Mouse (Mus musculus) forebrain, postnatal 0 days (tissue): Measurements from ENCODE around the gene Notch4. TPM values are rescaled to one million over a fixed set of nuclear protein-coding genes. Genes with fewer than 3 reads are reported as not detected.

Source experiments
- ATAC-seq: fragments of 200-750 bp; cut with Nextera tagmentation; 2 replicates; pipeline ENCODE4 v1.8.0; 2017; ENCODE audit warnings: mild to moderate bottlenecking, moderate library complexity
- DNase-seq: peaks from one replicate; pipeline ENCODE4 v3.0.0-alpha.2; 2015
- H3K27ac ChIP-seq: fragments of 300-500 bp; sonication (generic); 2 replicates; pipeline ENCODE4 v1.5.1; 2014; ENCODE audit warnings: low read depth, mild to moderate bottlenecking, antibody characterized with exemption, low read length, moderate library complexity, mixed read lengths
- H3K27me3 ChIP-seq: fragments of 300-500 bp; sonication (generic); 2 replicates; pipeline ENCODE4 v1.6.1; 2014; ENCODE audit warnings: mild to moderate bottlenecking, low read length, mixed read lengths; ENCODE audit not compliant: insufficient read depth
- H3K36me3 ChIP-seq: fragments of 300-500 bp; sonication (generic); 2 replicates; pipeline ENCODE4 v1.6.1; 2014; ENCODE audit warnings: mild to moderate bottlenecking, moderate library complexity; ENCODE audit not compliant: insufficient read depth
- H3K4me1 ChIP-seq: fragments of 300-500 bp; sonication (generic); 2 replicates; pipeline ENCODE4 v1.6.1; 2014; ENCODE audit warnings: antibody characterized with exemption; ENCODE audit not compliant: insufficient read depth
- H3K4me2 ChIP-seq: fragments of 300-500 bp; sonication (generic); 2 replicates; pipeline ENCODE4 v1.6.1; 2014; ENCODE audit warnings: low read depth, mild to moderate bottlenecking, moderate library complexity
- H3K4me3 ChIP-seq: fragments of 300-500 bp; sonication (generic); 2 replicates; pipeline ENCODE4 v1.5.1; 2014; ENCODE audit warnings: low read depth, low read length, mixed read lengths
- H3K9ac ChIP-seq: fragments of 300-500 bp; sonication (generic); 2 replicates; pipeline ENCODE4 v1.6.1; 2014; ENCODE audit warnings: mild to moderate bottlenecking
- H3K9me3 ChIP-seq: fragments of 300-500 bp; sonication (generic); 2 replicates; pipeline ENCODE4 v1.6.1; 2016; ENCODE audit warnings: low read length
- CTCF ChIP-seq: sonication (generic); IDR thresholded peaks from 2 replicates; pipeline ENCODE4 v1.5.1; 2016; ENCODE audit warnings: antibody characterized with exemption, control low read depth, low read depth
- WGBS: fragments of 180-500 bp; shearing (Covaris S2); extraction: QIAGEN DNeasy Blood & Tissue Kit; methylation state at CpG from one replicate; pipeline ENCODE4 v1.1.7; 2014; 5-methylcytosine and 5-hydroxymethylcytosine counted together
- polyA plus RNA-seq: library from polyadenylated mRNA; unstranded; fragments of >200 nt; fragmentation: Nextera tagmentation; extraction: Ambion mirVana; gene quantifications from 2 replicates; pipeline ENCODE4 v1.2.1, GENCODE M21; 2015
- total RNA-seq: library from RNA; depleted of rRNA; stranded (reverse); fragments of >200 nt; gene quantifications from 2 replicates; pipeline ENCODE4 v1.2.3, GENCODE M21; 2014

The Notch4 gene
- total and polyA plus RNA-seq, 2 experiments from 2014 or later = 5.5 to 16.0 TPM

GRCm38 (mm10) chr17:34559895-34560294 lies 4.2 kb upstream of the Notch4 start:
- H3K4me3 ChIP-seq = no peak overlapping the region
- no peak overlapping the region for H3K4me2 ChIP-seq
- no peak overlapping the region for H3K27ac ChIP-seq
- DNase-seq (no peak), ATAC-seq (no peak)
- H3K36me3 ChIP-seq = no peaks in the 10 kb centered on the region
- H3K4me1 ChIP-seq = no peaks in the 10 kb centered on the region
- WGBS = 39% methylated on average over 15 of the region's 15 CpGs
- no peak for TF ChIP-seq CTCF
- H3K27me3 ChIP-seq = no peaks in the 10 kb centered on the region
- H3K9me3 ChIP-seq = no peaks in the 10 kb centered on the region
- no peak overlapping the region for H3K9ac ChIP-seq

- 92% methylated on average over 6 of the region's 6 CpGs for WGBS
- H3K27ac ChIP-seq = no peak overlapping the region
- no peaks in the 10 kb centered on the region for H3K4me1 ChIP-seq
- H3K27me3 ChIP-seq = no peaks in the 10 kb centered on the region
- H3K9ac ChIP-seq = no peak overlapping the region
- no peak overlapping the region for H3K4me3 ChIP-seq
- H3K36me3 ChIP-seq = no peaks in the 10 kb centered on the region
- H3K4me2 ChIP-seq = no peak overlapping the region
- H3K9me3 ChIP-seq = no peaks in the 10 kb centered on the region
- no peak for DNase-seq
- no peak for TF ChIP-seq CTCF
- no peak for ATAC-seq
These were observed 3.6 kb upstream of the Notch4 start for GRCm38 (mm10) chr17:34560438-34560837.

DNA sequence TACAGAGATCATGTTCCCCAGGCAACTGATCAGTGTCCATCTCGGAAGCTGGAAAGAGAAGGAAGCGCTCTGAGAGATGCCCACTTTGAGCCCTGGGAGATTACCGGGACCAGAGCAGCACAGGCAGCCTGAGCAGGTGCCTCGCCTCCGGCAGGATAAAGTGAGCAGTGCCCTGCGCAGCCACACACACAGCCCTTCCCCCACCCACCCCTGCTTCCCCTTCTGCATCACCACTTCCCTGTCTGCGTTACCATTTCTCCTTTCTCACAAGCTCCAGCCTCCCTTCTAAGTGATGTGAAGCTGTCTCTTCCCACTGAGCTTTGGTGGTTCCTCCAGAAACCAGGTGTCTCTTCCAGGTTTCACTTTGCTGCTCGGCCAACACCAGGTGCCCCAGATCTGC lies 2.9 kb upstream of the Notch4 start:
- 33% methylated on average over 8 of the region's 8 CpGs for WGBS
- H3K36me3 ChIP-seq = no peaks in the 10 kb centered on the region
- H3K27me3 ChIP-seq = no peaks in the 10 kb centered on the region
- H3K4me2 ChIP-seq = no peak overlapping the region
- H3K4me3 ChIP-seq = no peak overlapping the region
- H3K9me3 ChIP-seq = no peaks in the 10 kb centered on the region
- DNase-seq (no peak), ATAC-seq (no peak)
- no peaks in the 10 kb centered on the region for H3K4me1 ChIP-seq
- no peak overlapping the region for H3K27ac ChIP-seq
- no peak overlapping the region for H3K9ac ChIP-seq
- no peak for TF ChIP-seq CTCF

DNA sequence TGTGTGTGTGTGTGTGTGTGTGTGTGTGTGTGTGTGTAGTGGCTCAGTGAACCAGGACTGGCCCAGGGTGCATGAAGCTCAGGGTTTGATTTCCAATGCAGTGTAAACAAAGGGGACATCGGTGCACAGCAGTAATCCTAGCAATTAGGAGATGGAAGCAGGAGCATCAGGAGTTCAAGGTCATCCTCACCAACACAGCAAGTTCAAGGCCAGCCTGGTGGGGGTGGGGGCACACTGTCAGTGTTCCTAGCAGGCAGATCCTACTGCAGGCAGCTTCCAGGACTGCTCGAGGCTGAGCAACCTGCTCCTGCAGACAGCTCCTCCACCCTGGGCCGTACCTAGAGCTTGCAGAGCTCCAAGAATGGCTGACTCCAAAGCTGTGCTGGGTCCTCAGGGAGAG lies 1.5 kb upstream of the Notch4 start:
- DNase-seq = no peak
- Histone ChIP-seq H3K4me1 (no peaks in the 10 kb centered on the region), H3K27me3 (no peaks in the 10 kb centered on the region), H3K4me3 (no peak overlapping the region), H3K9me3 (no peaks in the 10 kb centered on the region), H3K9ac (no peak overlapping the region), H3K36me3 (no peaks in the 10 kb centered on the region), H3K4me2 (no peak overlapping the region), H3K27ac (no peak overlapping the region)
- WGBS = 55% methylated on average over 3 of the region's 3 CpGs
- TF ChIP-seq CTCF = no peak
- ATAC-seq = no peak

GRCm38 (mm10) chr17:34563354-34563753 lies 714 bp upstream of the Notch4 start:
- H3K27me3 ChIP-seq = no peaks in the 10 kb centered on the region
- no peak for TF ChIP-seq CTCF
- no peak for DNase-seq
- ATAC-seq = no peak
- H3K27ac ChIP-seq = no peak overlapping the region
- no peaks in the 10 kb centered on the region for H3K4me1 ChIP-seq
- WGBS = 82% methylated on average over 11 of the region's 11 CpGs
- no peak overlapping the region for H3K4me2 ChIP-seq
- no peak overlapping the region for H3K4me3 ChIP-seq
- H3K9me3 ChIP-seq = no peaks in the 10 kb centered on the region
- H3K9ac ChIP-seq = no peak overlapping the region
- no peaks in the 10 kb centered on the region for H3K36me3 ChIP-seq

DNA sequence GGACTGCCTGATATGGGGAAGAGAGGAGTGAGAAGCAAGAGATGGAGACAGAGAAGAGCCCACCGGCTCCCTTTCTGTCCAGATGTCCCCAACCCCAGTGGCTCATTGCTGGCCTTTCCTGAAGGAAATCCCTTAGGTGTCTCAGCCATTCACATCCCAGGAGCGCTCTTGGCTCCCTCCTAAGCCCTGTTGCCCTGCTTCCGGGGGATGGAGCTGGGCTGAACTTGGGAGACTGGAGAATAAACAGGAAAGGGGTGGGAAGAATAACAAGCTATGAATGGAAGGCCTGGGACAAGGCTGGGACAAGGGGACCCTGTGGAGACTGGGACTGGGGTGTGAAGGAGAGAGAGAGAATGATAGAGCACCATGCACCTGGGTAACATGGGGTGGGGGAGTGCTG lies 728 bp downstream of the Notch4 start:
- no peaks in the 10 kb centered on the region for H3K4me1 ChIP-seq
- H3K9ac ChIP-seq = no peak overlapping the region
- H3K27me3 ChIP-seq = no peaks in the 10 kb centered on the region
- DNase-seq (no peak), ATAC-seq (no peak)
- no peak overlapping the region for H3K4me3 ChIP-seq
- TF ChIP-seq CTCF = no peak
- 0 out of 2 replicates have a peak overlapping the region, but pooled peaks have one; percentile 54 for H3K27ac ChIP-seq
- H3K36me3 ChIP-seq = no peaks in the 10 kb centered on the region
- H3K9me3 ChIP-seq = no peaks in the 10 kb centered on the region
- no peak overlapping the region for H3K4me2 ChIP-seq
- 66% methylated on average over 3 of the region's 3 CpGs for WGBS

DNA sequence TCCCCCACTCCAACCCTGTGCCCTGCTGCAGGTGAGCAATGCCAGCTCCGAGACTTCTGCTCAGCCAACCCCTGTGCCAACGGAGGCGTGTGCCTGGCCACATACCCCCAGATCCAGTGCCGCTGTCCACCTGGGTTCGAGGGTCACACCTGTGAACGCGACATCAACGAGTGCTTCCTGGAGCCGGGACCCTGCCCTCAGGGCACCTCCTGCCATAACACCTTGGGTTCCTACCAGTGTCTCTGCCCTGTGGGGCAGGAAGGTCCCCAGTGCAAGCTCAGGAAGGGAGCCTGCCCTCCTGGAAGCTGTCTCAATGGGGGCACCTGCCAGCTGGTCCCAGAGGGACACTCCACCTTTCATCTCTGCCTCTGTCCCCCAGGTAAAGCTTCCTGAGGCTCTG lies 3.2 kb downstream of the Notch4 start:
- no peaks in the 10 kb centered on the region for H3K36me3 ChIP-seq
- DNase-seq (no peak), ATAC-seq (no peak)
- no peaks in the 10 kb centered on the region for H3K9me3 ChIP-seq
- H3K27me3 ChIP-seq = no peaks in the 10 kb centered on the region
- WGBS = 68% methylated on average over 9 of the region's 9 CpGs
- H3K4me1 ChIP-seq = no peaks in the 10 kb centered on the region
- no peak overlapping the region for H3K27ac ChIP-seq
- H3K4me3 ChIP-seq = no peak overlapping the region
- no peak overlapping the region for H3K4me2 ChIP-seq
- H3K9ac ChIP-seq = no peak overlapping the region
- no peak for TF ChIP-seq CTCF

- Histone ChIP-seq H3K4me2 (no peak overlapping the region), H3K4me1 (no peaks in the 10 kb centered on the region), H3K36me3 (no peaks in the 10 kb centered on the region), H3K27me3 (no peaks in the 10 kb centered on the region), H3K9ac (no peak overlapping the region), H3K9me3 (no peaks in the 10 kb centered on the region), H3K4me3 (no peak overlapping the region), H3K27ac (no peak overlapping the region)
- WGBS = 81% methylated on average over 13 of the region's 13 CpGs
- TF ChIP-seq CTCF = no peak
- DNase-seq = no peak
- no peak for ATAC-seq
These were observed 4.4 kb downstream of the Notch4 start for GRCm38 (mm10) chr17:34568421-34568820.
